Mouse (Mus musculus) brain, embryonic 14.5 days (tissue): ENCODE data around the gene Nmb.

ENCODE experiments used
- CTCF ChIP-seq: fragments of 200-500 bp; IDR thresholded peaks from 2 replicates; pipeline ENCODE4 v1.5.1; 2012; ENCODE audit warnings: inconsistent platforms, mild to moderate bottlenecking, moderate library complexity, borderline replicate concordance; ENCODE audit not compliant: insufficient read depth, insufficient read length; ENCODE audit errors: extremely low read depth
- POLR2A ChIP-seq: fragments of 200-500 bp; IDR thresholded peaks from 2 replicates; pipeline ENCODE4 v1.6.1; 2012; ENCODE audit warnings: mild to moderate bottlenecking, inconsistent platforms, borderline replicate concordance; ENCODE audit not compliant: poor library complexity, insufficient read depth, insufficient read length, severe bottlenecking; ENCODE audit errors: extremely low read depth

DNA sequence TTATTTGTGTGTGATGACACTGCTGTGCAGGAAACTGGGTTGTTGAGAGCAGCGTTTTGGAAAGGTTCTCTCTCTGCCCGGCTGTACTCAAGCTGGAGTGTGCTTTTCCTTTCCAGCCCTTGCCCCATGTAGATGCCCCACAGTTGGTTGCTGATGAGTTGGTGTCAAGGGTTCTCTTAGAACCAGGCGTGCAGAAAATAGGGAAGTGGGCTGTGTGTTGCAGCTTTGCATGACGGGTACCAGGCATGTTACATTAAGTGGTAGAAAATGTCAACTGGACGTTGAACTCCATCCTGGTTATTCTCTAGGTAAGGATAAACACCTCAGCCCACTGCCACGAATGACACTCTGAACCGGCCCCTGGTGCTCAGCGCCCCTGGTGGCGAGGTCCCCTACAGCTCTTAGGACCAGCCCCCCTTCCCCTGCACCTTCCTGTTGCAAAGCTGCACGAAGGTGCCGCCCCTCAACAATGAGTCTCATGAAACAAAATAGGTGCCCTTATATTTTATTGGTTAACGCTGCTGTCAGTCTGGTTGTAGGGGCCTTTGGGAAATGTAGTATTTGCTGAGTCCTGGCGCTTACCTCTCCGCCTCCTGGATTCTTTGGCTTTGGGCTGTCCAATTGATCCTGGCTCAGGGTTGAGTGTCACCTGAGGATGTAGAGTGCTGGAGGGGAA is 21.9 kb downstream of the Nmb start:
- TF ChIP-seq CTCF, result peak; percentile 53; the same call in 1 of the 2 replicates
- no peak for TF ChIP-seq POLR2A
